Mouse (Mus musculus): ENCODE data around the gene Gm20671.
"Not testable (repeated sequence)": the region's sequence is repeated elsewhere in the genome, so short reads cannot be mapped to it uniquely, and the experiment has no call there.

Gm20671 gene

GRCm38 (mm10) chr5:32827009-32827408, at the start of gene Gm20671:
Gm20671 (minus strand) TSS chr5:32827109.
- no peak for DNase-seq

- DNase-seq: no peak
These were observed 45.4 kb upstream of the Gm20671 start for GRCm38 (mm10) chr5:32872346-32872745.

- DNase-seq: no peak
These were observed 42.6 kb upstream of the Gm20671 start for GRCm38 (mm10) chr5:32869389-32870024.

GRCm38 (mm10) chr5:32863253-32864228, 36.6 kb upstream of the Gm20671 start, which contains the start of gene Depdc5:
Depdc5 (plus strand) TSS chr5:32863701.
- DNase-seq: peak; percentile 95

- DNase-seq: peak; percentile 24
These were observed 35.7 kb upstream of the Gm20671 start for GRCm38 (mm10) chr5:32862469-32863132.

GRCm38 (mm10) chr5:32861082-32861481, 34.2 kb upstream of the Gm20671 start:
- no peak for DNase-seq

GRCm38 (mm10) chr5:32857781-32858220, 30.9 kb upstream of the Gm20671 start:
- peak; percentile 43 for DNase-seq

- not testable (repeated sequence) for DNase-seq
These were observed 28.4 kb upstream of the Gm20671 start for GRCm38 (mm10) chr5:32855274-32855673.

- DNase-seq: no peak
These were observed 27.9 kb upstream of the Gm20671 start for GRCm38 (mm10) chr5:32854818-32855217.

GRCm38 (mm10) chr5:32853731-32854507, 27.0 kb upstream of the Gm20671 start, which contains the start of gene Prr14l:
Prr14l (minus strand) TSS chr5:32854256.
- DNase-seq: peak; percentile 100

GRCm38 (mm10) chr5:32852026-32852425, 25.1 kb upstream of the Gm20671 start:
- no peak for DNase-seq

- DNase-seq: not testable (repeated sequence)
These were observed 22.7 kb upstream of the Gm20671 start for GRCm38 (mm10) chr5:32849580-32849979.

- no peak for DNase-seq
These were observed 22.3 kb upstream of the Gm20671 start for GRCm38 (mm10) chr5:32849178-32849577.

- DNase-seq: no peak
These were observed 13.1 kb upstream of the Gm20671 start for GRCm38 (mm10) chr5:32840029-32840428.

GRCm38 (mm10) chr5:32836976-32837375, 10.1 kb upstream of the Gm20671 start:
- DNase-seq: no peak

- no peak for DNase-seq
These were observed 7.6 kb upstream of the Gm20671 start for GRCm38 (mm10) chr5:32834497-32834896.

GRCm38 (mm10) chr5:32830054-32830453, 3.1 kb upstream of the Gm20671 start:
- DNase-seq: no peak

GRCm38 (mm10) chr5:32828766-32829165, 1.9 kb upstream of the Gm20671 start:
- DNase-seq: not testable (repeated sequence)

- no peak for DNase-seq
These were observed 6.4 kb downstream of the Gm20671 start for GRCm38 (mm10) chr5:32820471-32820870.

GRCm38 (mm10) chr5:32815396-32815795, 11.5 kb downstream of the Gm20671 start:
- no peak for DNase-seq

GRCm38 (mm10) chr5:32786454-32786853, 40.5 kb downstream of the Gm20671 start:
- not testable (repeated sequence) for DNase-seq

GRCm38 (mm10) chr5:32785313-32785915, 41.5 kb downstream of the Gm20671 start, which contains the start of gene Pisd:
Pisd (minus strand) TSS chr5:32785646.
- peak; percentile 95 for DNase-seq
